Mouse (Mus musculus) naive thymus-derived CD4-positive, alpha-beta T cell, adult 5 months (primary cell): ENCODE measurements around the gene Triml2. TPM values are rescaled to one million over a fixed set of nuclear protein-coding genes. Genes with fewer than 3 reads are reported as not detected.

Experiments used
- polyA plus RNA-seq: library from polyadenylated mRNA; unstranded; fragments of 100-300 nt; shearing (Covaris generic); gene quantifications from one replicate; pipeline ENCODE4 v1.2.1, GENCODE M21; 2017

Gene Triml2
- polyA plus RNA-seq, result not detected

GRCm38 (mm10) chr8:43180054-43180690, at the start of gene Triml2:
Gene Triml2 (plus strand): TSS chr8:43180541.

GRCm38 (mm10) chr8:43141386-43141785, 39.0 kb upstream of the Triml2 start, which contains the start of gene Triml1:
Gene Triml1 (minus strand): TSS chr8:43141486.

Other genes starting within 250 kb of the Triml2 start
- not detected for gene Triml1, start 39.1 kb upstream of the Triml2 start, polyA plus RNA-seq
- gene Zfp42, start 126.4 kb downstream of the Triml2 start, polyA plus RNA-seq, result not detected